Mouse (Mus musculus) embryonic stem cell, embryonic (primary cell): Measurements from ENCODE around the gene Wdr95.

Experiments
- CTCF ChIA-PET, 4 experiments: fragments of 300-600 bp in 2 of 4; fragments of 350-600 bp in 2 of 4; sonication (Branson Sonifier 250); formaldehyde crosslinking; loops; one replicate each; lab custom pipeline; 2022; ENCODE audit warnings: inconsistent platforms in 2 of 4; lab: Charles Lee
- POLR2A ChIA-PET, 4 experiments: fragments of 300-600 bp in 2 of 4; fragments of 350-600 bp in 2 of 4; sonication (Branson Sonifier 250); formaldehyde crosslinking; loops; one replicate each; lab custom pipeline; 2022; ENCODE audit warnings: antibody characterized with exemption in 4 of 4, inconsistent platforms in 1 of 4; lab: Charles Lee

Wdr95 gene

DNA sequence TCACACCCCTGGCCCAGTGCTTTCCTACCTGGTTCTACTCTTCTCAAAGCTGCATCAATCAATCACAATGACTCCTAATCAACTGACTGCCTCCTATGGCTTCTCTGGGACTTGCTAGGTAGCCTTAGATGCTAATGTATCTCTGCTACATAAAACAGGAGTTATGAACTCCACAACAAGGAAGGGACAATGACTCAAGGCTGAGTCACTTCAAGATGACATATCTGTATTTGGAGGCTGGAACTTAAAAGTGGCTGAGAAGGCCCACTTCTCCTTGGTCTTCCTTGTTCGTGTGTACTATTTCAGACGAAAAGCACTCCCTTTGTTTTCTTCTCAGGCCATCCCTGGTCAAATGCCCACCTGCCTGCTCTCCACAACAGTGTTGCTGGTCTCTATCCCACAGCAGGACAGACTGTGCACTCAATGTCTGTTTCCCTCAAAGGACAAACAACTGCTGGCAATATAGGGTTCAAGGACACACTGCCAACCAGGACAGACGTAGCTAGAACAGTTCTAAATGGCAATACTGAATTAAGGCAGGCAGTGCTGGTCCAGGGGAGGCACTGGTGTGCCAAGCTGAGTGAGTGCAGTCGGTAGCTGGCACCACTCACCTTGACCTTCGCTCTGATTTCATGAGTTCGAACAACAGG, 89.4 kb downstream of the Wdr95 start:
- CTCF ChIA-PET, result interaction anchor here in 1 of 4 experiments (0.5 kb wide), 1 partner anchor 65 kb away, joined by 4 read pairs; no protein-coding TSS in a partner anchor
- POLR2A ChIA-PET, result interaction anchor here in 2 of 4 experiments (0.8 to 22.4 kb wide), 14 partner anchors 9 to 40 kb away, joined by 3 to 414 read pairs (median 8); partner anchors contain the start of gene Hsph1 (in 2 of the 2)

DNA sequence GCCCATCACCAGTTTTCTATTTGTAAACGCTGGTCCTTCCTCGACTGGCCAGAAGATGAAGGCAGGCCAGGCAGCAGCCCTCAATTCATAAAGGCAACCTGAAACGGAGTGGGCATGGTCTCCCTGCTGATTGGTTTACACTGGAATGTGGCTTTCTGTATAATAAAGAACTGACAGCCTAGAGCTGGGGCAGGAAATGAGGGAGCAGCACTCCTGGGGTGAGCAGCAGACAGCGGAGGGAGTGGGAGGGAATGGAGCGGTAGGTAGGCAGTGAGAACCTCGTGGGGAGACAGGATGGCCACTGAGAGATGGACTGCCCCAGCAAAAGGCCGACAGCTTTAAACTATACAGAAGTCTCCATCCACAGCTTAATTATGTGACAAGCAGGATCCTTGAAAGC, 93.7 kb downstream of the Wdr95 start:
- ChIA-PET POLR2A (interaction anchor here in 2 of 4 experiments (0.6 to 24.0 kb wide), 14 partner anchors 5 to 66 kb away, joined by 3 to 414 read pairs (median 4); partner anchors contain the start of gene Hsph1 (in 2 of the 2)), CTCF (interaction anchor here in 2 of 4 experiments (1.0 to 1.1 kb wide), 2 partner anchors 14 to 19 kb away, joined by 3 to 4 read pairs; partner anchors contain the start of gene Hsph1 (in 1 of the 2))

DNA sequence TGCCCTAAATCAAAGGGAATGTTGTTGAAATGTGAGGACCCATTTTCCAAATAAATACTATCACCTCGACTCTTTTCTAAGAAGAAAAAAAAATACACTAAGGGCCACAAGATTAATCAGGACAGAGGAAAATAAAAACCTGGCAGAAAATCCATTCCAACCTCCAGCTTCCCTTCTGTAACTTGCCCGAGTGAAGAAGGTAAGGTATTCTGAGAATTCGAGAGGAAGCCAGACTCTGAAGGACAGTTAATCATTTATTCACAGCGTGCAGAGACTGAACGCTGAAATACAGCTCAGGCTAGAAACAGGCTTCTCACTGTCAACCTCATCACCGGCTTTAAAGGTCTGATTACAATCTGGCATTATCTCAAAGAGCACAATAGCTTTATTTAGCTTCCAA, 94.2 kb downstream of the Wdr95 start:
- CTCF ChIA-PET, result interaction anchor here in 2 of 4 experiments (0.9 to 1.1 kb wide), 2 partner anchors 13 to 578 kb away, joined by 3 to 4 read pairs; partner anchors contain the start of gene Hsph1 (in 1 of the 2)
- POLR2A ChIA-PET, result interaction anchor here in 2 of 4 experiments (0.6 to 24.0 kb wide), 13 partner anchors 6 to 67 kb away, joined by 3 to 414 read pairs (median 5); partner anchors contain the start of gene Hsph1 (in 2 of the 2)

DNA sequence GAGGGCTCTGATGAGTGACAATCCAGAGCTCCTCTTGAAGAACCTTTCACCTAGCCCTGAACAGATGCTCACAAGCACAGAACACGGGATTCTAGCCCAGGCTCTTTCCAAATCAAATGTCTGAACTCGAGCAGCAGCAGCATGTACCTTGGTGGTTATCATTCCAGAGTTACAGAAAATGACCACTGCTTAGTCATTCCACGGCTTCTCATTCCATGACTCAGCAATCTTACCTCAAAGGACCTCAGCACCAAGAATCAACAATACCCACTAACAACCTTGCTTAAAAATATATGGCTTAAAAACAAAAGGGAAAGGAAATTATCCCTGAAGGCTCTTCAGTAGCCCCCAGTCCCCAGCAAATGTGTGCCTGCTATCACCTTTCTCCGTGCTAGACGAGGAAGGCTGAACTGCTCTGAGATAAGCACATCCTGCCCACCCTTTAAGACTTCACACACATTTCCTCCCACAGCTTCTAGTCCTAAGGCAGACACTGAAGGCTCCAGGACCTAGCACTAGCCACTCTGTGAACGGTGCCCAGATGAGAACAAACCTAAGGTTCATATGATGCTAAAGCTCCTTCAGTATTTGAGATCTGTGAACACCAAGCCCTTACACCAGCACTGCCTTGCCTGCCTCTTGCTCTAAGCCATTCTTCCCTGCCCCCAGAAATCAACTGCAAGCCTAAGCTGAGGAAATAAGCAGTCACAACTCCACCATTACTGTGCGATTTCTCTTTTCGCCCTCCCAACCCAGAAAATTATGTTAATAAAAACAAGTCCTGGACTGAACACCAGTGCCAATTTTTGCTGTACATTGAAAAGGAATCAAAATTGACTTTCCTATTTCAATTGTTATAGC, 95.6 kb downstream of the Wdr95 start:
- ChIA-PET CTCF (interaction anchor here in 3 of 4 experiments (0.5 to 0.9 kb wide), 3 partner anchors 16 to 579 kb away, joined by 3 read pairs; no protein-coding TSS in a partner anchor), POLR2A (interaction anchor here in 3 of 4 experiments (0.6 to 24.0 kb wide), 15 partner anchors 7 to 1174 kb away, joined by 3 to 414 read pairs (median 4); partner anchors contain the start of gene Hsph1 (in 2 of the 3))

DNA sequence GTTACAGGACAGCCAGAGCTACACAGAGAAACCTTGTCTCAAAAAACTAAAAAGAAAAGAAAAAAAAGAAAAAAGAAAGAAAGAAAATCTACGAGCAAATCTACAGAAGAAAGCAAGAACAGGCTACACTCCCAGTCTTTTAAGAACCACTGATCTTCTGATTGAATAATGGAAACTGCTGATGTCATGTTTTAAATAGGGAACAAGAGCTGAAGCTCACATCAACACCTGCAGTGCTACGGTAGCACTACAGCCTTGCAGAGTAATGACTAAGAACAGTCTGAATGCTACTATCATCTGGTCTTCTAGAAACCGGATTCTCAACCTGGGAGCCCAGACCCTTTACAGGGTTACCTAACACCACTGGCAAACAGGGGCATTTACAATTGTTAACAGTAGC, 97.1 kb downstream of the Wdr95 start:
- ChIA-PET CTCF (no interaction called here), POLR2A (interaction anchor here in 3 of 4 experiments (0.9 to 24.0 kb wide), 7 partner anchors 7 to 28 kb away, joined by 3 to 414 read pairs (median 25); partner anchors contain the start of gene Hsph1 (in 3 of the 3))

DNA sequence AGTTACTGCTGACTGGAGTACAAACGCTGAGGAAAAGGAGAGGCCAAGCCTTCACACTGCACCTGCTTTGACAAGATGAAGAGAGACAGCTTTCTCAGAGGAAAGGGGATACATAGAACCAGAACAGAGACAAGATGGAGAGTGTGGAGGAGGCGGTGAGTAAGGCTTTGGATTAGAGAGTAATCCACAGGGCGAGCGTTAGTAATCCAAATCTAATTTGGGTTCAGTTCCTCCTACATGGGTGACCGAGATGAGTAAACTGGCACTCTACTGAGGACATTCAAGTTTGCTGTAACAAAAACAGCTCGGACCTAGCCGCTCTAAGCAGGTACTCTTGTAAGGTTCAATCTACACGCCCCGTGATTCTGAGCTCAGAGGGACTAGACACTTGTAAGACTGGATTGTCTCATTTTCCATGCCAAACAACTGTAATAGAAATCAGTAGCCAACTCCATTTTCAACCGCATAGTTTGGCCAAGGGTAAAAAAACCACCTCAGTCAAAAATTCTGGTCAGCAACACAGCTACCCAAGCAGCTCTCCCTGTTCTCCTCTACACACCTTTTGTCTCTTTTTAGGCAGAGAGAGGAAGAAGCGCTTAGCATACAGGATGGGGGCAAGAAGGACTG, 106.0 kb downstream of the Wdr95 start:
- ChIA-PET POLR2A (interaction anchor here in 2 of 4 experiments (1.1 to 24.0 kb wide), 9 partner anchors 10 to 43 kb away, joined by 3 to 414 read pairs (median 51); partner anchors contain the start of gene B3glct (in 1 of the 2)), CTCF (no interaction called here)

DNA sequence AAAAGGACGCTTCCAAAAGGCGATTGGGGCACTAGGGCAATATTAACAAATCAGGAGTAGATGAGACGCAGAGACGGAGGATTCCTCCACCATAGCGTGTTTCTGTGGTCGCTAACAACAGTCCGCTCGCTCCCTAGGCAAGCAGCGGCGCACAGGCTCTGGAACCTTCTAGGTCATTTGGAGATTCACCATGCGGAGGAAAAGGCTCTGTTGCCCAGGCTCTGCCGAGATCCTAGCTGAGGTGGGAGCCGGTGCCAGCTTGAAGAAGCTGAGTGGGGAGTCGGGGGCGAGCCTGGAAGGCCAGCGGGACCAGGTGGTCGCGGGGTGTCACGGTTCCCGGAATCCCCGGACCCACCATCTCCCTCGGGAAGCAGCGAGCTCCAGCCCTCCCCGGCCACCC, 107.1 kb downstream of the Wdr95 start:
- ChIA-PET POLR2A (interaction anchor here (0.6 to 24.0 kb wide), 37 partner anchors 8 to 1228 kb away, joined by 3 to 414 read pairs (median 4); partner anchors contain the start of genes B3glct (in 1 of the 4) and Uspl1 (in 1 of the 4)), CTCF (interaction anchor here in 3 of 4 experiments (0.6 to 1.1 kb wide), 3 partner anchors 13 to 106 kb away, joined by 3 to 4 read pairs (median 4); no protein-coding TSS in a partner anchor)

DNA sequence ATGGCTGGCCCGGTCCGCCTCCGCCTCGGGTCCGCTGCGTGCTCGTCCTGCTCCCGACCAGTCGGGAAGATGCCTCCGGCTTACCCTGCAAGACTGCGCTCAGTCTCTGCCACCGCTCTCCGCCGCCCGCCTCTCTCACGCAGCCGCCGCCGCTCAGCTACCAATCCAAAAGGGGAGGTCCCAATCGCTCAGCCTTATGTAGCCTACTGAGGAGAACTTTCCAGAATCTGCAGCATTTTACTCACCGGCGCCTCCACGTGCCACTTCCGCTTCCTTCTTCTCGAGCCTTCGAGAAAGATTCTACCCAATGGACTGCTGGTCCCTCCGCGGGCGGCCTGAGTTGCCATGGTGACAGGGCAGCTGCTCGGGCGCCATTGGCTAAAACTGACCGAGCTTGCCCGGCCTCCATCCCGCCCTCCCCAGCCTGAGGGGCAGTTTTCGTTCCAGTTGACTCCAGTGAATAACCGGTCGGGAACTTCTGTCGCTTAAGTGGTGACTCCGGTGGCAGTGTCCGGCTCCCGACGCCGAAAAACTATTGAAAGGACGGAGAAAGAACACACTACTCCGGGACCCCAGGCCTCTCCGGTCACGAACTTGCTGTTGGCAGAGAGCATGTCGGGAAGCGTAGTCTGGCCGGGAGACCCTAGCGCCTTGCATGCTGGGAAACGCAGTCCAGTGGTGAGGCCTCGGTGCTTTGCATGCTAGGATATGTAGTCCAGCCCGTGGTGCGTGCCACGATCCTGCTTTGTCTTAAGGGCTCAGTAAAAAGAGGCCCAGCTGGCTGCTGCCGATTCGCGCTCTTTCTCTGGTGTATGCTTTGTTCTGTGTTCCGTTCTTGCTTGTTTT, 107.8 kb downstream of the Wdr95 start, which contains the start of gene Hsph1:
Hsph1 (minus strand) TSS at position 302 of the 846 bp plus-strand sequence.
- POLR2A ChIA-PET, result interaction anchor here (0.6 to 24.0 kb wide), 44 partner anchors 7 to 1228 kb away, joined by 3 to 414 read pairs (median 4); partner anchors contain the start of genes B3glct (in 1 of the 4) and Uspl1 (in 1 of the 4)
- CTCF ChIA-PET, result interaction anchor here (0.6 to 1.3 kb wide), 8 partner anchors 14 to 130 kb away, joined by 3 to 14 read pairs (median 4); partner anchors contain the start of gene B3glct (in 1 of the 4)

DNA sequence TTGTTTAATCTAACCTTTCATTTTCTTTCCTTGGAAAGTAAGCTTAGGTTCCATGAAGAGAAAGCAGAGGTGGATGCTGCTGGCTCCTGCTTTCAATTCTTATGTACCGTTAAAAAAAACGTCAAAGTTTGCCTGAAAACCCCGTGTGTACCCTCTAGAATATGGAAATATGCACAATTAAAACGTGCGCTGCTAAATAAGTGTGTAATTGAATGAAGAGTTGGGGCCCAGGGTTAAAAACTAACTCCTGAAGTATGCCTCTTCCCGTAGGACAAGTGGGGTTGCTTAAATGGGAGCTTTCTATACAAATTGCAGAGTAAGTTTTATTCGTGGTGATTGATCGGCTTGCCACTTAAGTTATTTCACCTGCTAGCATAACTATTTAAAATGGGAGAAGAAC, 108.8 kb downstream of the Wdr95 start:
- POLR2A ChIA-PET, result interaction anchor here in 3 of 4 experiments (0.6 to 24.0 kb wide), 22 partner anchors 11 to 1100 kb away, joined by 3 to 414 read pairs (median 4); no protein-coding TSS in a partner anchor
- CTCF ChIA-PET, result interaction anchor here in 3 of 4 experiments (0.6 to 1.3 kb wide), 4 partner anchors 20 to 129 kb away, joined by 3 to 6 read pairs (median 5); partner anchors contain the start of gene B3glct (in 1 of the 3)

DNA sequence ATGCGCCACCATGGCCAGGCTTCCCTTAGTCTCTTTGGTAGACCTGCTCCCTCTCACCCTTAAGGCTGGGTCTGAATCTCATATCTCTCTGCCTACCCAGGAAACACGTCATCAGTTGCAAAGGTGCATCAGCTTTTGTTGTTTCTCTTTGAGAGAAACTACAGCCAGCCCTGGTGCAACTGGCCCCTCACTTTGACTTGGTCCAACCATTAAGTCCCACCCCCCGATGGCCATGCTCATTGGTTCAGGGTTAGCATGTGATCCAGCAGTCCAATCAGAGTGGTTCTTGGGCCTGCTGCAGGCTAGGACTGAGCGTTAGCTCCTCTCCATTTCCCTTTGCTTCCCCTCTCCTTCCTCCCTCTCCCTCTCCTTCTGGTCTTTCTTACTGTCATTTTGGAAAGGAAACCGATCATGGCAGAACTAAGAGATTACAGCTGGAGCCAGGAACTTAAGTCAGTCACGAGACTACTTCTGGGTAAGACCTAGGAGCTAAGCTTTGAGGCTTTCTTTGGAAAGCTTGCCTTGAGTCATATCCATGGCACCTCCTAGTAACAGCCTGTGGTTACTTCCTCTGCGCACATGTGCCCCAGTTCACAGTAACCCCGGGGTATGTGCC, 112.9 kb downstream of the Wdr95 start:
- POLR2A ChIA-PET, result interaction anchor here (0.5 to 24.0 kb wide), 38 partner anchors 7 to 682 kb away, joined by 3 to 414 read pairs (median 4); partner anchors contain the start of genes Hmgb1 (in 2 of the 4), Uspl1 (in 2 of the 4) and B3glct (in 1 of the 4)
- CTCF ChIA-PET, result interaction anchor here (0.5 to 1.8 kb wide), 11 partner anchors 16 to 61 kb away, joined by 3 to 7 read pairs (median 4); partner anchors contain the start of gene B3glct (in 2 of the 4)

DNA sequence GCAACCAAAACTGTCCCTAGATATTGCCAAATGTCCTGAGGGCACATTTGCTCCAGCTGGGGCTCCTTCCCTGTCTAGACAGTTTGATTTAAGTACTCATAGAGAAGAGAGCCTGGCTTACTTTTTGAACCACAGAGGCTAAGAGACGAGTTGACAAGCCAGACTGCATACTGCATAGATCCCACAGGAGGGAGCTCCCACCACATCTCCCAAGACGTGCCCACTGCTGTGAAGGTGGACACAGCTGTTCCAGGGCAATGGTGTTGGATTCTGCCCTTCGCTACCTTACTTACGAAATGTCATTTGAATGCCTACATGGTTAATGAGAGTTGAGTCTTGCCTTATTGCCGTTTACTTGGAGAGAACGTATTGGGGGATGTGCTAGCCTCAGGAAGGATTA, 113.9 kb downstream of the Wdr95 start:
- POLR2A ChIA-PET, result interaction anchor here in 2 of 4 experiments (0.7 to 24.0 kb wide), 16 partner anchors 6 to 683 kb away, joined by 3 to 414 read pairs (median 8); no protein-coding TSS in a partner anchor
- CTCF ChIA-PET, result interaction anchor here in 3 of 4 experiments (0.6 to 1.8 kb wide), 6 partner anchors 10 to 159 kb away, joined by 3 to 6 read pairs (median 4); no protein-coding TSS in a partner anchor

DNA sequence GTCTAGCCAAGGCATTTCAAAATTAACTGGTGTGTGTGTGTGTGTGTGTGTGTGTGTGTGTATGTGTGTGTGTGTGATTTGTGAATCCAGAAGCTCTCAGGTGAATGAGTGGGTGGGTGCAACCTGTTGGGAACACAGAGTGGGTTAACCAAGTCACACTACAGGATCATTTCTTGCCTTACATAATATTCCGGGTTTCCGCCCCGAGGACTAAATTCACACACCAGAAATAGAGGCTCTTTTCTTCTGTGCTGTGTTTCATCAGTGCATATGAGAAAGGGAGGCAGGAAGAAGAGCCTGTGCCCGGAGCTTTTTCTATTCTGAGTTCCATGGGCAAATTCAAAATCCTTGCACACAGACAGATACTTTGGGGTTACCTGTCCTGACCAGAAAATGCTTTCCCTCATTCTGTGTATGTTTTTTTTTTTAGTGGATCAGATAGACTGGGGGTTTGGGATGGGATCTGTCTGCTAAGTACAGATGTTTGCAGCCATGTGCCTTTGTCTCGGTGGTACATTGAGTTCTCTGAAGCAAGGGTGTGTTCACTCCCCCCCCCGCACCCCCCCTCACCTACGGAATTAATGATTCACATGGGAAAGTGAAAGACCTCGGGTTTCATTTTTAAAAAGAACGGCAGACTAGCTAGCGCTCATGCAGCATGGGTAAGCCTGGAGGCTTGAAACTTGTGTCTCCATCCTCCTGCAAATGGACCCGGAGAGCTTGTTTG, 114.5 kb downstream of the Wdr95 start:
- CTCF ChIA-PET, result interaction anchor here (0.6 to 1.8 kb wide), 7 partner anchors 11 to 380 kb away, joined by 3 to 7 read pairs (median 3); no protein-coding TSS in a partner anchor
- POLR2A ChIA-PET, result interaction anchor here in 3 of 4 experiments (0.5 to 24.0 kb wide), 18 partner anchors 7 to 683 kb away, joined by 3 to 414 read pairs (median 4); no protein-coding TSS in a partner anchor

DNA sequence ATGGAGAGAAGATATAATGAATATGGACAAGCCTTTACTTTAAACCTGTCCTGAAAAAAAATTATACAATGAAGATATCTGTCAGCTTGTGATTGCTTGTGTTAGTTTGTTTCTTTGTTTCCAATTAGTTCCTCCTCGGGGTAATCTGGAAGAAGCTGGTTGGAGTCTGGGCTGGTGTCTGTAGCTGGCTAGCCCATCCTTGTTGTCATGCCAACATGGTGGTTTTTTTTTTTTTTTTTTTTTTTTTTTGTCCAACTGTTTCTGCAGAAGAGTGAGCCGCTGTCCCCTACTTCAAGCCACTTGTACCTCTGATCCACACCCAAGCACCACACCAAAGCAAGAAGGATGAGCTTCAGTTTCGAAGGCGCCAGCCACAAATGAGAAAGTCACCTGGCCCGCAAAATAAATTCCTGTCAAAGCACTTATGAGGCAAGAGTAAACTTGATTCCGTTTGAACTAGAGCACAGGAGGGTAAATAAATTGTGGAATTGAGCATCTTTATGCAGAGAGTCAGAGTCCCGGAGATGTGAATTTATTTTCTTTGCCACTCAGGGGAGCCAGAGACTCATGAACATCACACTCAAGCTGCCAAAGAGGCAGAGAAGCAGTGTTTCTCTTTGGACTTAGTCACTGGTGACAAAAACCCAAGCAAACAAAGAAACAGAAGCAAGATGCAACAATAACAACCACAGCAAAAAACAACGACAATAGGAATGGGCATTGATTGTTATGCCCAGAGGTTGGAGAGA, 119.1 kb downstream of the Wdr95 start:
- ChIA-PET CTCF (interaction anchor here in 3 of 4 experiments (0.6 to 1.1 kb wide), 4 partner anchors 10 to 429 kb away, joined by 3 to 4 read pairs (median 3); no protein-coding TSS in a partner anchor), POLR2A (interaction anchor here in 2 of 4 experiments (0.6 to 13.7 kb wide), 24 partner anchors 8 to 1268 kb away, joined by 3 to 306 read pairs (median 5); partner anchors contain the start of genes Hsph1 (in 2 of the 2) and B3glct (in 1 of the 2))
